Mouse (Mus musculus) liver, adult 2 months (tissue): Measurements from ENCODE around the gene Rnft2. TPM values are rescaled to one million over a fixed set of nuclear protein-coding genes. Genes with fewer than 3 reads are reported as not detected.

ENCODE experiments used
- DNase-seq: peaks from one replicate; pipeline ENCODE4 v3.0.0-alpha.2; 2011; ENCODE audit warnings: low read depth, low spot score; ENCODE audit errors: extremely low read depth
- H3K27ac ChIP-seq: fragments of 200-500 bp; replicated peaks from 2 replicates; pipeline ENCODE4 v1.5.1; 2012; ENCODE audit warnings: low read depth, mild to moderate bottlenecking, control low read depth, inconsistent platforms, low read length; ENCODE audit not compliant: insufficient read depth
- H3K27me3 ChIP-seq: fragments of 200-500 bp; 2 replicates; pipeline ENCODE4 v1.6.1; 2012; ENCODE audit warnings: mild to moderate bottlenecking, moderate library complexity, low read length, inconsistent platforms; ENCODE audit not compliant: control insufficient read depth, insufficient read depth
- H3K36me3 ChIP-seq: fragments of 200-500 bp; 2 replicates; pipeline ENCODE4 v1.6.1; 2012; ENCODE audit warnings: low read length, inconsistent platforms; ENCODE audit not compliant: control insufficient read depth, insufficient read depth
- H3K4me1 ChIP-seq: fragments of 200-500 bp; 2 replicates; pipeline ENCODE4 v1.6.1; 2011; ENCODE audit warnings: low read length; ENCODE audit not compliant: control insufficient read depth, insufficient read depth
- H3K4me3 ChIP-seq: fragments of 200-500 bp; 2 replicates; pipeline ENCODE4 v1.5.1; 2011; ENCODE audit warnings: low read depth, mild to moderate bottlenecking, control low read depth, low read length, moderate library complexity; ENCODE audit not compliant: insufficient read depth
- H3K79me2 ChIP-seq: fragments of 200-500 bp; 2 replicates; pipeline ENCODE4 v1.6.1; 2012; ENCODE audit warnings: inconsistent platforms, mild to moderate bottlenecking, low read length, moderate library complexity; ENCODE audit not compliant: control insufficient read depth, insufficient read depth
- H3K9ac ChIP-seq: fragments of 200-500 bp; 2 replicates; pipeline ENCODE4 v1.6.1; 2012; ENCODE audit warnings: low read depth, mild to moderate bottlenecking, control low read depth, inconsistent platforms, low read length
- CTCF ChIP-seq: fragments of 200-500 bp; IDR thresholded peaks from 2 replicates; pipeline ENCODE4 v1.5.1; 2011; ENCODE audit warnings: low read depth, low read length, control low read depth
- POLR2A ChIP-seq: fragments of 200-500 bp; IDR thresholded peaks from 2 replicates; pipeline ENCODE4 v1.6.1; 2011; ENCODE audit warnings: low read length, control low read depth; ENCODE audit not compliant: insufficient read depth; ENCODE audit errors: extremely low read depth
- WGBS: fragments of 180-500 bp; shearing (Covaris S2); methylation state at CpG from one replicate; pipeline ENCODE4 v1.1.7; 2018; 5-methylcytosine and 5-hydroxymethylcytosine counted together
- polyA plus RNA-seq: library from polyadenylated mRNA; depleted of rRNA; stranded (reverse); fragments of >200 nt; gene quantifications from 2 replicates; pipeline ENCODE4 v1.2.3, GENCODE M21; 2012
- total RNA-seq: library from RNA; depleted of rRNA; stranded (reverse); fragments of >200 nt; gene quantifications from 2 replicates; pipeline ENCODE4 v1.2.3, GENCODE M21; 2014

The Rnft2 gene
- total and polyA plus RNA-seq, 2 experiments, result 0.26 to 1.2 TPM

GRCm38 (mm10) chr5:118169222-118170221, 75.4 kb downstream of the Rnft2 start:
- H3K27ac ChIP-seq, result no peak overlapping the region
- peaks cover 26% of the 10 kb centered on the region for H3K27me3 ChIP-seq
- peak overlapping the region; percentile 47; the same call in 1 of the 2 replicates for H3K4me3 ChIP-seq
- TF ChIP-seq CTCF (0 out of 2 replicates have a peak, but pooled peaks have one; percentile 4), POLR2A (no peak)
- DNase-seq, result no peak
- no peaks in the 10 kb centered on the region for H3K79me2 ChIP-seq
- 6% methylated on average over 116 of the region's 117 CpGs for WGBS
- peak overlapping the region; percentile 65 for H3K9ac ChIP-seq
- no peaks in the 10 kb centered on the region for H3K36me3 ChIP-seq
- peaks cover 5% of the 10 kb centered on the region for H3K4me1 ChIP-seq

GRCm38 (mm10) chr5:118167561-118167995, 77.3 kb downstream of the Rnft2 start:
- peak; percentile 98 for DNase-seq
- no peak overlapping the region for H3K9ac ChIP-seq
- H3K79me2 ChIP-seq, result no peaks in the 10 kb centered on the region

GRCm38 (mm10) chr5:118165462-118165861, 79.5 kb downstream of the Rnft2 start:
- DNase-seq, result peak; percentile 13
- no peak overlapping the region for H3K4me3 ChIP-seq
- H3K4me1 ChIP-seq, result peaks cover 5% of the 10 kb centered on the region
- no peak overlapping the region for H3K9ac ChIP-seq
- no peak overlapping the region for H3K27ac ChIP-seq
- no peak for TF ChIP-seq POLR2A
- TF ChIP-seq CTCF, result no peak
- H3K79me2 ChIP-seq, result no peaks in the 10 kb centered on the region
- H3K36me3 ChIP-seq, result no peaks in the 10 kb centered on the region
- H3K27me3 ChIP-seq, result peaks cover 6% of the 10 kb centered on the region; the same call in 1 of the 2 replicates

More at GRCm38 (mm10) chr5:118167561-118167995, 77.3 kb downstream of the Rnft2 start:
- peaks cover 5% of the 10 kb centered on the region for H3K4me1 ChIP-seq
- H3K4me3 ChIP-seq, result no peak overlapping the region
- WGBS, result 21% methylated on average over 8 of the region's 8 CpGs
- peaks cover 19% of the 10 kb centered on the region for H3K27me3 ChIP-seq
- TF ChIP-seq CTCF, result no peak
- no peak for TF ChIP-seq POLR2A
- H3K36me3 ChIP-seq, result no peaks in the 10 kb centered on the region
- no peak overlapping the region for H3K27ac ChIP-seq

GRCm38 (mm10) chr5:118164581-118164980, 80.3 kb downstream of the Rnft2 start, which contains the start of gene Hrk:
Gene Hrk, plus strand, starts transcription at chr5:118164648.
- 62% methylated on average over 12 of the region's 12 CpGs for WGBS
- peaks cover 5% of the 10 kb centered on the region for H3K4me1 ChIP-seq
- H3K79me2 ChIP-seq, result no peaks in the 10 kb centered on the region
- H3K9ac ChIP-seq, result no peak within 1 kb of the TSS
- peaks cover under 1% of the 10 kb centered on the region; the same call in 1 of the 2 replicates for H3K27me3 ChIP-seq
- H3K27ac ChIP-seq, result no peak within 1 kb of the TSS
- no peak for DNase-seq
- no peak within 1 kb of the TSS for H3K4me3 ChIP-seq
- no peaks in the 10 kb centered on the region for H3K36me3 ChIP-seq
- TF ChIP-seq POLR2A (no peak), CTCF (no peak)

GRCm38 (mm10) chr5:118160691-118161090, 84.2 kb downstream of the Rnft2 start:
- H3K4me3 ChIP-seq, result no peak overlapping the region
- no peaks in the 10 kb centered on the region for H3K36me3 ChIP-seq
- H3K79me2 ChIP-seq, result no peaks in the 10 kb centered on the region
- no peak overlapping the region for H3K27ac ChIP-seq
- no peak for DNase-seq
- no peaks in the 10 kb centered on the region for H3K27me3 ChIP-seq
- H3K4me1 ChIP-seq, result no peaks in the 10 kb centered on the region
- H3K9ac ChIP-seq, result no peak overlapping the region
- TF ChIP-seq POLR2A (no peak), CTCF (no peak)
- whole genome bisulfite sequencing, result 36% methylated on average over 4 of the region's 4 CpGs
